Mouse (Mus musculus): ENCODE measurements around the gene Igf2r. TPM values are rescaled to one million over a fixed set of nuclear protein-coding genes. Genes with fewer than 3 reads are reported as not detected.

The Igf2r gene
- polyA plus RNA-seq, 1 experiment from 2014 or later, result 28.0 TPM

DNA sequence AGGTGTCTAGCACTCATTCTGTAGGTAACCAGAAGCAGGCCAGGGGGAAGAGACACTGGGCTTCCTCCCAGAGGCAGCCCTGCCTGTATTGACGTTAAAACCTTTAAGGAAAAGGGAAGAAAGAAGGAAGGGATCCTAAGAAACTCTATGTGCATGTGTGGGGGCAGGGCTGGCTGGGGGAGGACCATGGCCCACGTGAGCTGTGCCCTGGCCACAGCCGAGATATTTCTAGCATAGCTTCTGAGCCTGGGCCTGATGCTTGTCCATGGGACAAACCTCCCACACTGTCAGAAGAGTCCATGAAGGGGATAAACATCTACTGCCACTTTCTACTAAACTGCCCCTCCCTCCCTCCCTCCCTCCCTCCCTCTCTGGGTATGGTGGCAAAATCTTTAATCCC is 95.6 kb downstream of the Igf2r start:
- Histone ChIP-seq H3K27me3 (ENCODE audit: control insufficient read depth, insufficient read depth, low read length) (no peaks in the 10 kb centered on the region), H3K27ac (replicated peaks; ENCODE audit: low read depth, low read length) (no peak overlapping the region), H3K36me3 (ENCODE audit: control insufficient read depth, insufficient read depth, low read length) (no peaks in the 10 kb centered on the region), H3K4me2 (ENCODE audit: low read depth, severe bottlenecking) (no peak overlapping the region), H3K9ac (ENCODE audit: low read length) (no peak overlapping the region), H3K4me3 (ENCODE audit: low read depth, low read length) (no peak overlapping the region), H3K9me3 (ENCODE audit: control insufficient read depth, low read length) (no peaks in the 10 kb centered on the region), H3K4me1 (ENCODE audit: control insufficient read depth, insufficient read depth, low read length) (0 out of 2 replicates have a peak, but pooled peaks cover 4% of the 10 kb centered on the region)
- ATAC-seq (ENCODE audit: insufficient number of reproducible peaks, low FRiP score, low TSS enrichment, low read depth) (no peak), DNase-seq (ENCODE audit: low spot score) (no peak)
- 68% methylated on average over 3 of the region's 3 CpGs for WGBS

- WGBS, result 28% methylated on average over 7 of the region's 7 CpGs
Measured at GRCm38 (mm10) chr17:12672285-12672790, 97.1 kb downstream of the Igf2r start.

DNA sequence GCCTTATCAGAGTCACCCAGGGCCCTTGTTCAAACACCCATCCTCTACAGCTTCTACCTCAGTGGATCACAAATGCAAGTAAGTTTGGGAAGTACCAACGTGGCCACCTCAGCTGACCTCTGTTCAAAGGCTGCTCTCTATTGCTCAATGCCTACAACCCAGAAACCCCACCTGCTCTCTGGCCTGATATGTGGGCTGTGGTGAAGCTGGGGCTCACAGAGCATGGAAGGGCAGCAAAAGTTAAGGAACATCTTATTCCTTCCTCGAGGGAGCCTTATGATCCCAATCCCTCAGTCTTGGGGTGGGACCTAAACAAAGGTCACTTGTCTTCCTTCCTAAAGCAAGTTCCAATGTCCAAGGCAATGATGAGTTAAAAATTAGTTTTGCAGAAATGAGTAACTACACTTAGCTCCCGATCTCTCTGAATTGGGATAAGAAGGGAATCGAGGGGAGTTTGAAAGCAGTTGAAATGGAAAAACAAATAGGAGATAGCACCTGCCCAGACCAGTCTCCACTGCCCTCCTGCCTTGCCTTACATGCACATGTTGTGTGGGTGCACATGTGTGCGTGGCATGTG is 98.3 kb downstream of the Igf2r start:
- no peak overlapping the region for H3K27ac ChIP-seq (replicated peaks; ENCODE audit: low read depth, low read length)
- 92% methylated on average over 5 of the region's 5 CpGs for WGBS
- 0 out of 2 replicates have a peak, but pooled peaks cover 4% of the 10 kb centered on the region for H3K4me1 ChIP-seq (ENCODE audit: control insufficient read depth, insufficient read depth, low read length)

More at GRCm38 (mm10) chr17:12672285-12672790, 97.1 kb downstream of the Igf2r start:
- H3K36me3 ChIP-seq (ENCODE audit: control insufficient read depth, insufficient read depth, low read length), result no peaks in the 10 kb centered on the region
- ATAC-seq (ENCODE audit: insufficient number of reproducible peaks, low FRiP score, low TSS enrichment, low read depth) (peak; percentile 53; the same call in 1 of the 2 replicates), DNase-seq (ENCODE audit: low spot score) (peak; percentile 61)
- peak overlapping the region; percentile 68 for H3K27ac ChIP-seq (replicated peaks; ENCODE audit: low read depth, low read length)
- no peaks in the 10 kb centered on the region for H3K27me3 ChIP-seq (ENCODE audit: control insufficient read depth, insufficient read depth, low read length)
- no peak overlapping the region for H3K9ac ChIP-seq (ENCODE audit: low read length)
- H3K9me3 ChIP-seq (ENCODE audit: control insufficient read depth, low read length), result no peaks in the 10 kb centered on the region
- no peak overlapping the region for H3K4me3 ChIP-seq (ENCODE audit: low read depth, low read length)
- H3K4me2 ChIP-seq (ENCODE audit: low read depth, severe bottlenecking), result no peak overlapping the region
- H3K4me1 ChIP-seq (ENCODE audit: control insufficient read depth, insufficient read depth, low read length), result 0 out of 2 replicates have a peak, but pooled peaks cover 4% of the 10 kb centered on the region

DNA sequence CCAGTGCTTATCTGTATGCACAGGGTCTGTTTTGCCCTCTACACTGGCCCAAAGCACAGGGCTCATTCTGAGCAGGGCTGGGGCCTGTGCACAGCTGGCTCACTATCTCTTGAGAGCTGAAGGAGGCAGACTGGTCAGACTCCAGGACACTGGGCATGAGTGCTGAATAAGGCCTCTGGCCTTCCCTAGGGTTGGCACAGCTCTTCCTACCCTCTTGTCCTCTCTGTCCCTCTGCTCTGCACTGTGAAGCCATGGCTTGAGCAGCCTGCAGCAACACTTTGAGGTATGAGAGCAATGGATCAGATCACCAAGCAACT is 100.1 kb downstream of the Igf2r start:
- ATAC-seq (ENCODE audit: insufficient number of reproducible peaks, low FRiP score, low TSS enrichment, low read depth), result no peak
- no peak overlapping the region for H3K9ac ChIP-seq (ENCODE audit: low read length)
- peak overlapping the region; percentile 15; the same call in 1 of the 2 replicates for H3K27ac ChIP-seq (replicated peaks; ENCODE audit: low read depth, low read length)
- no peaks in the 10 kb centered on the region for H3K36me3 ChIP-seq (ENCODE audit: control insufficient read depth, insufficient read depth, low read length)
- no peak overlapping the region for H3K4me2 ChIP-seq (ENCODE audit: low read depth, severe bottlenecking)
- no peak overlapping the region for H3K4me3 ChIP-seq (ENCODE audit: low read depth, low read length)
- DNase-seq (ENCODE audit: low spot score), result no peak
- H3K4me1 ChIP-seq (ENCODE audit: control insufficient read depth, insufficient read depth, low read length), result 0 out of 2 replicates have a peak, but pooled peaks cover 4% of the 10 kb centered on the region
- H3K9me3 ChIP-seq (ENCODE audit: control insufficient read depth, low read length), result no peaks in the 10 kb centered on the region
- no peaks in the 10 kb centered on the region for H3K27me3 ChIP-seq (ENCODE audit: control insufficient read depth, insufficient read depth, low read length)

More for the DNA sequence above, 98.3 kb downstream of the Igf2r start:
- no peak for DNase-seq (ENCODE audit: low spot score)
- Histone ChIP-seq H3K36me3 (ENCODE audit: control insufficient read depth, insufficient read depth, low read length) (no peaks in the 10 kb centered on the region), H3K4me3 (ENCODE audit: low read depth, low read length) (no peak overlapping the region), H3K27me3 (ENCODE audit: control insufficient read depth, insufficient read depth, low read length) (no peaks in the 10 kb centered on the region), H3K9me3 (ENCODE audit: control insufficient read depth, low read length) (no peaks in the 10 kb centered on the region), H3K4me2 (ENCODE audit: low read depth, severe bottlenecking) (no peak overlapping the region), H3K9ac (ENCODE audit: low read length) (no peak overlapping the region)
- ATAC-seq (ENCODE audit: insufficient number of reproducible peaks, low FRiP score, low TSS enrichment, low read depth), result no peak

DNA sequence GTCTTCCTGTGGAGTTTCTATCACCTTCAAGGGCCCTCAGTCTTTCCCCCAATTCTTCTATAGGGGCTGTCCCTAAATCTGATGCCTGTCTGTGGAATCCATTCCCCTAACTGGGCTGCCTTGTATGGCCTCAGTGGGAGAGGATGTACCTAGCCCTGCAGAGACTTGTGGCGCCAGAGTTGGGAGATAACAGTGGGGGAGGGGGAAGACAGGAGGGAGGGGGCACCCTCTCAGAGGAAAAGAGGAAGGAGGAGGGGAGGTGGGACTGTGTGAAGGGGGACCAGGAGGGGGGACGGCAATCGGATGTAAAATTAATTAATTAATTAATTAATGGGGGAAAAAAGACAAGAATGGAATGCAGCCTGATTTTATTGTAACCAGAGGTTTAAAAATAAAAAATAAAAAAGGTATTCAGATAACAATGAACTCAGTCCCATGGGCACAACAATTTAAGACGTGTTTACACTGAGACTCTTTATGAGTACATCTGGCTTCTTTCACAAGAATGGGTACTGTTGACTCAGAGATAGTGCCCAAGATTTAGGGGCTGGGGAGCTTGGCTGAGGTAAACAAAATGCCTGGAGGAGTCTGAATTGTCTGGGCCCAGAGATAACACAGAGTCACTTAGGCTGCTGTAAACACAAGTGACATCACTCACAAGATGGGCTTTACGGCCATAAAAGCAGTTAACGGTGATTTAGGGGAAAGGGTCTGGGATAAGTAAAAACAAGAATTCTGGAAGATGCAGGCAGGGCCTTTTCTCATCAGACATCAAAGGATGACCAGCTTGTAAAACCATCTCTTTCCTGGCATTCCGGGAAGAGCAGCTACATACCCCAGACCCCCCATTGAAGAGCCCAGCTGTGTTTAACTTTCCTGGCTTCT is 100.7 kb downstream of the Igf2r start:
- no peaks in the 10 kb centered on the region for H3K9me3 ChIP-seq (ENCODE audit: control insufficient read depth, low read length)
- ATAC-seq (ENCODE audit: insufficient number of reproducible peaks, low FRiP score, low TSS enrichment, low read depth), result no peak; the same call in 1 of the 2 replicates
- 13% methylated on average over 7 of the region's 7 CpGs for WGBS
- no peak overlapping the region for H3K4me3 ChIP-seq (ENCODE audit: low read depth, low read length)
- 0 out of 2 replicates have a peak overlapping the region, but pooled peaks have one; percentile 15 for H3K27ac ChIP-seq (replicated peaks; ENCODE audit: low read depth, low read length)
- no peak overlapping the region for H3K4me2 ChIP-seq (ENCODE audit: low read depth, severe bottlenecking)
- no peak overlapping the region for H3K9ac ChIP-seq (ENCODE audit: low read length)
- no peaks in the 10 kb centered on the region for H3K36me3 ChIP-seq (ENCODE audit: control insufficient read depth, insufficient read depth, low read length)
- DNase-seq (ENCODE audit: low spot score), result no peak
- 0 out of 2 replicates have a peak, but pooled peaks cover 4% of the 10 kb centered on the region for H3K4me1 ChIP-seq (ENCODE audit: control insufficient read depth, insufficient read depth, low read length)
- no peaks in the 10 kb centered on the region for H3K27me3 ChIP-seq (ENCODE audit: control insufficient read depth, insufficient read depth, low read length)

DNA sequence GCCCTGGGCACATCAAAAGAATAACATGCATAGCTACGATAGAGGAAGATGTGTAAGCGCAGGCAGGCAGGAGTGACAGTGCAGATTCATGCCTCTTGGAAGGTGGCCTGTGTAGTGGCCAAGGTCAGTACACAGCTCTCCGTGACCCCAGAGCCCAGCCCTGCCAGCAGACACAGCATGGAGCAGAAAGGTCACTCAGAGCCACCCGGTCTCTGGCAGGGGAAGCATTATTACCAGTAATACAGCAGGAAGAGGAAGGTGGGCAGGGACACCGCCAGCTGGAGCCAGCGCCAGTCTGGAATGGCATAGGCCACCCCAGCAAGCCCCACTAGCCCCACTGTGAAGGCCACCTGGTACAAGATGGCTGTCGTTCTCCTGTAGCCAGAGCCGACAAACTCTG is 105.3 kb downstream of the Igf2r start:
- Histone ChIP-seq H3K9me3 (ENCODE audit: control insufficient read depth, low read length) (no peaks in the 10 kb centered on the region), H3K27ac (replicated peaks; ENCODE audit: low read depth, low read length) (no peak overlapping the region), H3K36me3 (ENCODE audit: control insufficient read depth, insufficient read depth, low read length) (no peaks in the 10 kb centered on the region), H3K4me2 (ENCODE audit: low read depth, severe bottlenecking) (no peak overlapping the region), H3K4me3 (ENCODE audit: low read depth, low read length) (no peak overlapping the region), H3K9ac (ENCODE audit: low read length) (no peak overlapping the region), H3K4me1 (ENCODE audit: control insufficient read depth, insufficient read depth, low read length) (no peaks in the 10 kb centered on the region), H3K27me3 (ENCODE audit: control insufficient read depth, insufficient read depth, low read length) (no peaks in the 10 kb centered on the region)
- ATAC-seq (ENCODE audit: insufficient number of reproducible peaks, low FRiP score, low TSS enrichment, low read depth) (no peak), DNase-seq (ENCODE audit: low spot score) (no peak)
- 73% methylated on average over 8 of the region's 8 CpGs for WGBS

- Histone ChIP-seq H3K4me1 (ENCODE audit: control insufficient read depth, insufficient read depth, low read length) (no peaks in the 10 kb centered on the region), H3K36me3 (ENCODE audit: control insufficient read depth, insufficient read depth, low read length) (no peaks in the 10 kb centered on the region), H3K4me2 (ENCODE audit: low read depth, severe bottlenecking) (no peak overlapping the region), H3K4me3 (ENCODE audit: low read depth, low read length) (no peak overlapping the region), H3K27me3 (ENCODE audit: control insufficient read depth, insufficient read depth, low read length) (no peaks in the 10 kb centered on the region), H3K9me3 (ENCODE audit: control insufficient read depth, low read length) (no peaks in the 10 kb centered on the region), H3K27ac (replicated peaks; ENCODE audit: low read depth, low read length) (no peak overlapping the region), H3K9ac (ENCODE audit: low read length) (no peak overlapping the region)
- ATAC-seq (ENCODE audit: insufficient number of reproducible peaks, low FRiP score, low TSS enrichment, low read depth) (0 out of 2 replicates have a peak, but pooled peaks have one; percentile 26), DNase-seq (ENCODE audit: low spot score) (peak; percentile 40)
- 70% methylated on average over 13 of the region's 13 CpGs for WGBS
Measured at GRCm38 (mm10) chr17:12660572-12661260, 108.7 kb downstream of the Igf2r start.

DNA sequence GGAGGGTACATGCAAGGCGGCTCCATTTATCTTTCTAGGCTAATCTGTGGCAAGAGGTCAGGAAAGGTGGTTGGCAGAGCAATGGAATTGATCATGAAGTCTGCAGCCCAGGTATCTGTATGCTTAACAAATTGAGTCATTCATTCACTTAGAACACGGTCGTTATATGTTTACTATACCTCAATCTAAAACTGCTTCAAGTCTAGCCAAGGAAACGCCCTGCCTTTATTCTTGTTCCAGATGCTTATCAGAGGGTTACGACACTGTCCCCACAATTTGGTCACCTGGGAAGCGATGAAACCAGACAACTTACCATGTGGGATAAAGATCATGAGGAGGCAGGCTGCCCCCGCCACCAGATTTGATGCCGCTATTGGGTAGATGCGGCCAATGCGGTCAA is 110.2 kb downstream of the Igf2r start:
- H3K27me3 ChIP-seq (ENCODE audit: control insufficient read depth, insufficient read depth, low read length), result no peaks in the 10 kb centered on the region
- no peaks in the 10 kb centered on the region for H3K4me1 ChIP-seq (ENCODE audit: control insufficient read depth, insufficient read depth, low read length)
- no peak overlapping the region for H3K4me2 ChIP-seq (ENCODE audit: low read depth, severe bottlenecking)
- no peak overlapping the region for H3K27ac ChIP-seq (replicated peaks; ENCODE audit: low read depth, low read length)
- DNase-seq (ENCODE audit: low spot score), result no peak
- no peak overlapping the region for H3K4me3 ChIP-seq (ENCODE audit: low read depth, low read length)
- H3K9ac ChIP-seq (ENCODE audit: low read length), result no peak overlapping the region
- WGBS, result 93% methylated on average over 10 of the region's 10 CpGs
- ATAC-seq (ENCODE audit: insufficient number of reproducible peaks, low FRiP score, low TSS enrichment, low read depth), result no peak
- no peaks in the 10 kb centered on the region for H3K36me3 ChIP-seq (ENCODE audit: control insufficient read depth, insufficient read depth, low read length)
- H3K9me3 ChIP-seq (ENCODE audit: control insufficient read depth, low read length), result no peaks in the 10 kb centered on the region
